Mouse (Mus musculus): Measurements from ENCODE around the gene Csk.

DNA sequence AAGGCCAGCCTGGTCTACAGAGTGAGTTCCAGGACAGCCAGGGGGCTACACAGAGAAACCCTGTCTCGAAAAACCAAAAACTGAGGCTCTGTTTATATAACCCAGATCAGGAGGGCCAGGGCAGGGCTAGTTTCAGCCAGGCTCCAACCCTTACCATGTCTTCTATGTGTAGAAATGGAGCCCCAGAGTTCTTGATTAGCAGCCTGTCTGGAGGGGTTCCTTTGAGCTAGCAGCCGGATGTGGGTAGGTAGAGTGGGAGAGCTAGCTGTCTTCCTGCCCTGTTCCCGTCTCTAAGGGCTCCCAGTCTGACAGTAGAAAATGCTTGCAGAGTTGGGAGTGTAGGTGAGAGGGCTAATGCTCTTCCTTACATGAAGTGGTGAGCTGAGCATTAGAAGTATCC is 13.7 kb upstream of the Csk start:
- no peak for TF ChIP-seq CTCF (IDR thresholded peaks at IDR 0.05; ENCODE audit: control insufficient read depth, insufficient read depth, insufficient read length)
- TF ChIP-seq MAX (IDR thresholded peaks at IDR 0.05): no peak
- no peak for TF ChIP-seq CEBPB (IDR thresholded peaks at IDR 0.05; ENCODE audit: low read depth)

Measured in C2C12 (cell line).